ENCODE assay signal across 11 mouse cellular contexts in genomic region chr11:106751039-106752018, GRCm38 (mm10). TPM values are rescaled to one million over a fixed set of nuclear protein-coding genes. Genes with fewer than 3 reads are reported as not detected.
A peak's percentile ranks its signal among the peaks of the same experiment; 100 is the strongest.
DNase-seq lines count a peak whose midpoint lies in the region; ATAC-seq and TF ChIP-seq lines count a peak whose summit lies in the region.
"Had no signal": no experiment of that assay in that cellular context is flagged by ENCODE, and none has a peak within 500 bp of the region (broad histone marks: within the 10 kb centered on the region; RNA-seq: fewer than 3 reads in every experiment).

Gene Milr1 (plus strand): TSS chr11:106751226.

- no peaks in the 10 kb centered on the region for H3K27me3 ChIP-seq in heart, postnatal 0 days (ENCODE audit: control insufficient read depth, insufficient read depth, low read length)
- no peaks in the 10 kb centered on the region for H3K27me3 ChIP-seq in heart, embryonic 11.5 days (ENCODE audit: control insufficient read depth, insufficient read depth, low read length)
- H3K27me3 ChIP-seq in liver, embryonic 12.5 days (replicated peaks) = peaks cover 9% of the 10 kb centered on the region; the same call in 1 of the 2 replicates
- H3K27me3 ChIP-seq in splenic B cell, adult 2 months (ENCODE audit: control insufficient read depth, insufficient read depth, low read length, poor library complexity, severe bottlenecking) = no peaks in the 10 kb centered on the region
- no peaks in the 10 kb centered on the region for H3K27me3 ChIP-seq in forebrain, embryonic 13.5 days
- H3K27me3 ChIP-seq: hindbrain, embryonic 12.5 days; limb, embryonic 15.5 days had no signal

- H3K9me3 ChIP-seq in heart, postnatal 0 days (replicated peaks; ENCODE audit: control insufficient read depth, low read length) = no peaks in the 10 kb centered on the region
- H3K9me3 ChIP-seq in heart, embryonic 11.5 days (replicated peaks; ENCODE audit: control insufficient read depth, low read length) = 0 out of 2 replicates have a peak, but pooled peaks cover 2% of the 10 kb centered on the region
- H3K9me3 ChIP-seq in liver, embryonic 12.5 days (replicated peaks) = no peaks in the 10 kb centered on the region
- H3K9me3 ChIP-seq in forebrain, embryonic 13.5 days (replicated peaks) = no peaks in the 10 kb centered on the region
- H3K9me3 ChIP-seq: limb, embryonic 15.5 days had no signal

- 74% methylated on average over 17 of the region's 17 CpGs for WGBS in heart, postnatal 0 days
- WGBS in heart, embryonic 11.5 days (ENCODE audit: insufficient replicate concordance) = 79% methylated on average over 17 of the region's 17 CpGs
- WGBS in liver, embryonic 12.5 days (ENCODE audit: insufficient replicate concordance) = 29% methylated on average over 17 of the region's 17 CpGs
- WGBS in forebrain, embryonic 13.5 days = 92% methylated on average over 17 of the region's 17 CpGs

- ATAC-seq in heart, postnatal 0 days (ENCODE audit: insufficient read depth, low read depth) = no peak
- no peak for ATAC-seq in heart, embryonic 11.5 days (replicated peaks; ENCODE audit: insufficient number of reproducible peaks, low FRiP score, low TSS enrichment)
- no peak for ATAC-seq in liver, embryonic 12.5 days
- no peak for ATAC-seq in forebrain, embryonic 13.5 days

- H3K36me3 ChIP-seq in heart, postnatal 0 days (replicated peaks; ENCODE audit: control insufficient read depth, insufficient read depth, low read length) = no peaks in the 10 kb centered on the region
- H3K36me3 ChIP-seq in heart, embryonic 11.5 days (ENCODE audit: control insufficient read depth, insufficient read depth, low read length) = no peaks in the 10 kb centered on the region
- no peaks in the 10 kb centered on the region for H3K36me3 ChIP-seq in liver, embryonic 12.5 days
- peaks cover 3% of the 10 kb centered on the region; the same call in 1 of the 2 replicates for H3K36me3 ChIP-seq in splenic B cell, adult 2 months (ENCODE audit: control insufficient read depth, insufficient read depth, low read length, poor library complexity, severe bottlenecking)
- H3K36me3 ChIP-seq in forebrain, embryonic 13.5 days (ENCODE audit: poor library complexity, severe bottlenecking) = no peaks in the 10 kb centered on the region
- H3K36me3 ChIP-seq: hindbrain, embryonic 12.5 days; limb, embryonic 15.5 days had no signal

- no peak within 1 kb of the TSS for H3K9ac ChIP-seq in heart, postnatal 0 days (replicated peaks; ENCODE audit: low read depth, low read length)
- no peak within 1 kb of the TSS for H3K9ac ChIP-seq in heart, embryonic 11.5 days (ENCODE audit: low read depth, low read length)
- no peak within 1 kb of the TSS for H3K9ac ChIP-seq in liver, embryonic 12.5 days
- H3K9ac ChIP-seq in forebrain, embryonic 13.5 days = no peak within 1 kb of the TSS
- H3K9ac ChIP-seq: hindbrain, embryonic 12.5 days; limb, embryonic 15.5 days had no signal

- H3K4me2 ChIP-seq in heart, postnatal 0 days (ENCODE audit: low read depth, low read length) = peak within 1 kb of the TSS; percentile 5; the same call in 1 of the 2 replicates
- H3K4me2 ChIP-seq in heart, embryonic 11.5 days = no peak within 1 kb of the TSS
- peak within 1 kb of the TSS; percentile 29 for H3K4me2 ChIP-seq in liver, embryonic 12.5 days
- no peak within 1 kb of the TSS for H3K4me2 ChIP-seq in forebrain, embryonic 13.5 days
- H3K4me2 ChIP-seq: hindbrain, embryonic 12.5 days; limb, embryonic 15.5 days had no signal

- peak within 1 kb of the TSS; percentile 9; the same call in 1 of the 2 replicates for H3K4me3 ChIP-seq in heart, postnatal 0 days (ENCODE audit: low read depth, low read length)
- no peak within 1 kb of the TSS for H3K4me3 ChIP-seq in heart, embryonic 11.5 days (ENCODE audit: low read depth, low read length)
- H3K4me3 ChIP-seq in liver, embryonic 12.5 days = no peak within 1 kb of the TSS
- H3K4me3 ChIP-seq in forebrain, embryonic 13.5 days = no peak within 1 kb of the TSS
- H3K4me3 ChIP-seq: hindbrain, embryonic 12.5 days; limb, embryonic 15.5 days had no signal

- TF ChIP-seq EP300 in heart, postnatal 0 days (IDR thresholded peaks at IDR 0.05; ENCODE audit: low read depth) = no peak

- H3K27ac ChIP-seq in heart, postnatal 0 days (ENCODE audit: low read depth) = peak within 1 kb of the TSS; percentile 46; the same call in 1 of the 2 replicates
- H3K27ac ChIP-seq in heart, embryonic 11.5 days (ENCODE audit: low read depth, low read length) = no peak within 1 kb of the TSS
- peak within 1 kb of the TSS; percentile 25 for H3K27ac ChIP-seq in liver, embryonic 12.5 days
- no peak within 1 kb of the TSS for H3K27ac ChIP-seq in forebrain, embryonic 13.5 days
- H3K27ac ChIP-seq: hindbrain, embryonic 12.5 days; limb, embryonic 15.5 days had no signal

- H3K4me1 ChIP-seq in heart, postnatal 0 days (ENCODE audit: control insufficient read depth, insufficient read depth) = no peaks in the 10 kb centered on the region
- H3K4me1 ChIP-seq in heart, embryonic 11.5 days (ENCODE audit: control insufficient read depth, insufficient read depth, low read length) = peaks cover 4% of the 10 kb centered on the region; the same call in 1 of the 2 replicates
- H3K4me1 ChIP-seq in liver, embryonic 12.5 days = peaks cover 30% of the 10 kb centered on the region
- no peaks in the 10 kb centered on the region for H3K4me1 ChIP-seq in forebrain, embryonic 13.5 days
- H3K4me1 ChIP-seq: hindbrain, embryonic 12.5 days; limb, embryonic 15.5 days had no signal

- no peak for TF ChIP-seq CTCF in heart, postnatal 0 days (IDR thresholded peaks at IDR 0.05; ENCODE audit: low read depth)

- no peak for DNase-seq in heart, postnatal 0 days (ENCODE audit: low spot score)
- peak; percentile 33 for DNase-seq in MN1 (ENCODE audit: low spot score)
- peak; percentile 82 for DNase-seq in splenic B cell, adult 2 months (ENCODE audit: low read depth, low spot score)
- no peak for DNase-seq in cerebellum, postnatal 4 days (ENCODE audit: low spot score in 2 of 2)
- no peak for DNase-seq in layer of hippocampus, postnatal 36 days
- DNase-seq: embryo, embryonic 11 days had no signal

RNA-seq across cellular contexts. Expression of gene Milr1, which starts in this region (rescaled TPM):
- 0.15 TPM in 1 of 2 replicates, not detected in the other for total RNA-seq in heart, postnatal 0 days (2014; rRNA removed; ENCODE audit: low replicate concordance)
- polyA plus RNA-seq in heart, postnatal 0 days (2015; fragmentation: Nextera tagmentation; extraction: Ambion mirVana) = 0.58 and 0.83 TPM in 2 replicates
- 1.2 TPM in 2 replicates for polyA plus RNA-seq in heart, embryonic 11.5 days (2014; fragmentation: Nextera tagmentation; extraction: Ambion mirVana)
- 2.2 and 2.7 TPM in 2 replicates for polyA plus RNA-seq in liver, embryonic 12.5 days (2016; fragmentation: Nextera tagmentation; extraction: Ambion mirVana)
- polyA plus RNA-seq in forebrain, embryonic 13.5 days (2015; fragmentation: Nextera tagmentation; extraction: Ambion mirVana) = 0.54 and 1.0 TPM in 2 replicates
- total RNA-seq in layer of hippocampus, postnatal 36 days (2021) = not detected

Comparison
In these comparisons a context has a peak if more than half of its experiments do, and no peak if none do; other contexts are left out.
1. H3K27ac ChIP-seq: peak in heart, postnatal 0 days (single experiment) and liver, embryonic 12.5 days (single experiment); none in heart, embryonic 11.5 days (single experiment) and forebrain, embryonic 13.5 days (single experiment).
2. H3K4me2 ChIP-seq: peak in heart, postnatal 0 days (single experiment) and liver, embryonic 12.5 days (single experiment); none in heart, embryonic 11.5 days (single experiment) and forebrain, embryonic 13.5 days (single experiment).
3. DNase-seq: peak in MN1 (single experiment) and splenic B cell, adult 2 months (single experiment); none in heart, postnatal 0 days (single experiment), cerebellum, postnatal 4 days (0 of 2) and layer of hippocampus, postnatal 36 days (0 of 2).